Comparison of ENCODE assay signal across 8 mouse cellular contexts in the genomic region with DNA sequence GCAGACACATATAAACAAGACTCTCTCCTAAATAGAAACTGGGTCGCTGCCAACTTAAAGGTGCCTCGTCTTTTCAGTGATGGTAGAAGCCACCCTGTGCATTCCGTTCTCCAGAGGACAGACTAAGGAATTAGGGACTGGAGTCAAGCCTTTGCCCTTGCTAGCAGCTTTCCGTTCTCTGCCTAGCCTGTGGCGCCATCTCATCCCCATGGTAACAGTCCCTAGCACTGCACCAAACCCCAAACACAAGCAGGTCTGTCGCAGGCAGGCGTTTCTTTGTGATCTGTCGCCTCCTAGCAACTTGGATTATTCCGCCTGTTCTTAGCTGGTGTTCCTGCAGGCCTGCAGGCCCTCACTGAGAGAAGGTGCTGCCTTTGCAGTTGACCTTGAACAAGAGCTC. TPM values are rescaled to one million over a fixed set of nuclear protein-coding genes. Genes with fewer than 3 reads are reported as not detected.
DNase-seq lines count a peak whose midpoint lies in the region; ATAC-seq and TF ChIP-seq lines count a peak whose summit lies in the region.
"Had no signal": no experiment of that assay in that cellular context is flagged by ENCODE, and none has a peak within 500 bp of the region (broad histone marks: within the 10 kb centered on the region; RNA-seq: fewer than 3 reads in every experiment).

No protein-coding gene starts in this region.

- no peaks in the 10 kb centered on the region for H3K36me3 ChIP-seq in lung, embryonic 16.5 days (ENCODE audit: control insufficient read depth, insufficient read depth, low read length)
- H3K36me3 ChIP-seq in forebrain, embryonic 16.5 days (ENCODE audit: control insufficient read depth, insufficient read depth): no peaks in the 10 kb centered on the region
- H3K36me3 ChIP-seq in hindbrain, postnatal 0 days (ENCODE audit: insufficient read depth, low read length): no peaks in the 10 kb centered on the region; the same call in 1 of the 2 replicates

- H3K27ac ChIP-seq in lung, embryonic 16.5 days (ENCODE audit: low read length): no peak overlapping the region
- peak overlapping the region; percentile 58 for H3K27ac ChIP-seq in forebrain, embryonic 16.5 days (ENCODE audit: low read length)
- peak overlapping the region; percentile 61 for H3K27ac ChIP-seq in hindbrain, postnatal 0 days

- no peak overlapping the region for H3K4me2 ChIP-seq in lung, embryonic 16.5 days (ENCODE audit: low read depth, low read length)
- no peak overlapping the region for H3K4me2 ChIP-seq in forebrain, embryonic 16.5 days (ENCODE audit: low read length)
- no peak overlapping the region for H3K4me2 ChIP-seq in hindbrain, postnatal 0 days (ENCODE audit: low read depth, low read length)

- no peak overlapping the region for H3K4me3 ChIP-seq in lung, embryonic 16.5 days (ENCODE audit: low read length)
- no peak overlapping the region for H3K4me3 ChIP-seq in forebrain, embryonic 16.5 days (replicated peaks; ENCODE audit: low read length)
- H3K4me3 ChIP-seq in hindbrain, postnatal 0 days (ENCODE audit: low read length): no peak overlapping the region

- H3K27me3 ChIP-seq in lung, embryonic 16.5 days (ENCODE audit: control insufficient read depth, insufficient read depth, low read depth, low read length): no peaks in the 10 kb centered on the region
- no peaks in the 10 kb centered on the region for H3K27me3 ChIP-seq in forebrain, embryonic 16.5 days (replicated peaks; ENCODE audit: control insufficient read depth, insufficient read depth, low read length)
- H3K27me3 ChIP-seq in hindbrain, postnatal 0 days (ENCODE audit: insufficient read depth, low read length): no peaks in the 10 kb centered on the region

- H3K9me3 ChIP-seq in lung, embryonic 16.5 days (ENCODE audit: control insufficient read depth, low read length): no peaks in the 10 kb centered on the region
- no peaks in the 10 kb centered on the region for H3K9me3 ChIP-seq in forebrain, embryonic 16.5 days (ENCODE audit: control insufficient read depth, low read length)
- H3K9me3 ChIP-seq in hindbrain, postnatal 0 days (ENCODE audit: low read length): no peaks in the 10 kb centered on the region

- TF ChIP-seq CTCF in hindbrain, postnatal 0 days (IDR thresholded peaks at IDR 0.05; ENCODE audit: low read depth): 0 out of 2 replicates have a peak, but pooled peaks have one; percentile 9

- 38% methylated on average over 9 of the region's 9 CpGs for WGBS in lung, embryonic 16.5 days
- WGBS in forebrain, embryonic 16.5 days: 11% methylated on average over 9 of the region's 9 CpGs
- WGBS in hindbrain, postnatal 0 days: 13% methylated on average over 9 of the region's 9 CpGs

- 0 out of 2 replicates have a peak, but pooled peaks have one; percentile 16 for ATAC-seq in lung, embryonic 16.5 days (ENCODE audit: low read depth)
- ATAC-seq in forebrain, embryonic 16.5 days: peak; percentile 80
- peak; percentile 71 for ATAC-seq in hindbrain, postnatal 0 days

- 0 out of 2 replicates have a peak, but pooled peaks cover 3% of the 10 kb centered on the region for H3K4me1 ChIP-seq in lung, embryonic 16.5 days (replicated peaks; ENCODE audit: control insufficient read depth, insufficient read depth, low read length)
- peaks cover 12% of the 10 kb centered on the region for H3K4me1 ChIP-seq in forebrain, embryonic 16.5 days (replicated peaks; ENCODE audit: control insufficient read depth, insufficient read depth, low read length)
- H3K4me1 ChIP-seq in hindbrain, postnatal 0 days (ENCODE audit: insufficient read depth, low read length): no peaks in the 10 kb centered on the region; the same call in 1 of the 2 replicates

- H3K9ac ChIP-seq in lung, embryonic 16.5 days (ENCODE audit: low read length): no peak overlapping the region
- no peak overlapping the region for H3K9ac ChIP-seq in forebrain, embryonic 16.5 days (replicated peaks; ENCODE audit: low read depth, low read length)
- no peak overlapping the region for H3K9ac ChIP-seq in hindbrain, postnatal 0 days (replicated peaks; ENCODE audit: low read length)

- no peak for DNase-seq in lung, postnatal 4 days
- peak; percentile 70 for DNase-seq in hindbrain, postnatal 0 days (ENCODE audit: low spot score)
- DNase-seq in right cerebral cortex, postnatal 10 days (ENCODE audit: low spot score in 2 of 2): peak; percentile 72 to 85
- DNase-seq in spleen, postnatal 36 days (ENCODE audit: low spot score in 2 of 2): no peak
- no peak for DNase-seq in yolk sac, embryonic 10.5 days (ENCODE audit: low spot score)

RNA-seq across cellular contexts. Expression of gene Mfrp, which starts 5.0 kb away (rescaled TPM):
- polyA plus RNA-seq in lung, embryonic 16.5 days (2015; fragmentation: Nextera tagmentation; extraction: Ambion mirVana): 0.20 and 0.21 TPM in 2 replicates
- 0.12 TPM in 1 of 2 replicates, not detected in the other for polyA plus RNA-seq in forebrain, embryonic 16.5 days (2015; fragmentation: Nextera tagmentation; extraction: Ambion mirVana)
- total RNA-seq in hindbrain, postnatal 0 days (2014; rRNA removed): 2.8 and 4.0 TPM in 2 replicates
- 0.24 and 0.50 TPM in 2 replicates for polyA plus RNA-seq in hindbrain, postnatal 0 days (2015; fragmentation: Nextera tagmentation; extraction: Ambion mirVana)
- total RNA-seq: hematopoietic stem cell, adult 5-6 weeks had no signal

RNA-seq across cellular contexts. Expression of gene C1qtnf5, which starts 10.5 kb away (rescaled TPM):
- 5.4 and 5.6 TPM in 2 replicates for polyA plus RNA-seq in lung, embryonic 16.5 days (2015; fragmentation: Nextera tagmentation; extraction: Ambion mirVana)
- polyA plus RNA-seq in forebrain, embryonic 16.5 days (2015; fragmentation: Nextera tagmentation; extraction: Ambion mirVana): 2.3 and 2.7 TPM in 2 replicates
- total RNA-seq in hindbrain, postnatal 0 days (2014; rRNA removed): 36.7 and 39.5 TPM in 2 replicates
- polyA plus RNA-seq in hindbrain, postnatal 0 days (2015; fragmentation: Nextera tagmentation; extraction: Ambion mirVana): 12.3 and 12.8 TPM in 2 replicates
- total RNA-seq: hematopoietic stem cell, adult 5-6 weeks had no signal

RNA-seq across cellular contexts. Expression of gene Gm49380, which starts 16.8 kb away (rescaled TPM):
- polyA plus RNA-seq in lung, embryonic 16.5 days (2015; fragmentation: Nextera tagmentation; extraction: Ambion mirVana): 0.13 and 0.14 TPM in 2 replicates
- polyA plus RNA-seq in forebrain, embryonic 16.5 days (2015; fragmentation: Nextera tagmentation; extraction: Ambion mirVana): 0.15 and 0.16 TPM in 2 replicates
- total RNA-seq in hindbrain, postnatal 0 days (2014; rRNA removed): not detected in 2 replicates
- 0.21 TPM in 1 of 2 replicates, not detected in the other for polyA plus RNA-seq in hindbrain, postnatal 0 days (2015; fragmentation: Nextera tagmentation; extraction: Ambion mirVana)
- total RNA-seq: hematopoietic stem cell, adult 5-6 weeks had no signal

RNA-seq across cellular contexts. Expression of gene Rnf26, which starts 16.8 kb away (rescaled TPM):
- 60.1 and 63.8 TPM in 2 replicates for polyA plus RNA-seq in lung, embryonic 16.5 days (2015; fragmentation: Nextera tagmentation; extraction: Ambion mirVana)
- 33.4 and 43.2 TPM in 2 replicates for polyA plus RNA-seq in forebrain, embryonic 16.5 days (2015; fragmentation: Nextera tagmentation; extraction: Ambion mirVana)
- 17.5 and 24.3 TPM in 2 replicates for total RNA-seq in hindbrain, postnatal 0 days (2014; rRNA removed)
- polyA plus RNA-seq in hindbrain, postnatal 0 days (2015; fragmentation: Nextera tagmentation; extraction: Ambion mirVana): 38.0 and 41.1 TPM in 2 replicates

RNA-seq across cellular contexts. Expression of gene Usp2, which starts 29.7 kb away (rescaled TPM):
- 12.2 and 16.9 TPM in 2 replicates for polyA plus RNA-seq in lung, embryonic 16.5 days (2015; fragmentation: Nextera tagmentation; extraction: Ambion mirVana)
- 13.6 and 13.7 TPM in 2 replicates for polyA plus RNA-seq in forebrain, embryonic 16.5 days (2015; fragmentation: Nextera tagmentation; extraction: Ambion mirVana)
- 11.0 and 14.2 TPM in 2 replicates for total RNA-seq in hindbrain, postnatal 0 days (2014; rRNA removed)
- 19.6 and 20.5 TPM in 2 replicates for polyA plus RNA-seq in hindbrain, postnatal 0 days (2015; fragmentation: Nextera tagmentation; extraction: Ambion mirVana)

Comparison
In these comparisons a context has a peak if more than half of its experiments do, and no peak if none do; other contexts are left out.
1. ATAC-seq: peak in every context shown above with its lines; median percentile 80 in forebrain, embryonic 16.5 days; 71 in hindbrain, postnatal 0 days; 16 in lung, embryonic 16.5 days.
2. DNase-seq: peak in hindbrain, postnatal 0 days (single experiment) and right cerebral cortex, postnatal 10 days (2 of 2); none in lung, postnatal 4 days (0 of 2), spleen, postnatal 36 days (0 of 2) and yolk sac, embryonic 10.5 days (single experiment).